Mouse (Mus musculus) testis, adult 2 months (tissue): ENCODE data around the gene Drg1. TPM values are rescaled to one million over a fixed set of nuclear protein-coding genes. Genes with fewer than 3 reads are reported as not detected.

ENCODE experiments used
- polyA plus RNA-seq: library from polyadenylated mRNA; depleted of rRNA; stranded (reverse); fragments of >200 nt; gene quantifications from 2 replicates; pipeline ENCODE4 v1.2.3, GENCODE M21; 2012; rRNA removed

The Drg1 gene
- polyA plus RNA-seq, 1 experiment = 74.6 TPM

Other genes starting within 250 kb of the Drg1 start
- gene Sfi1, start 73.0 kb downstream of the Drg1 start, polyA plus RNA-seq = 17.9 and 24.3 TPM in 2 replicates
- gene Eif4enif1, start 64.0 kb downstream of the Drg1 start, polyA plus RNA-seq = 34.8 and 36.6 TPM in 2 replicates
- 4.9 and 5.8 TPM in 2 replicates for gene Patz1, start 22.5 kb upstream of the Drg1 start, polyA plus RNA-seq
- gene Pik3ip1, start 64.0 kb upstream of the Drg1 start, polyA plus RNA-seq = 146 and 160 TPM in 2 replicates
- gene Limk2, start 142.8 kb upstream of the Drg1 start, polyA plus RNA-seq = 48.6 and 53.3 TPM in 2 replicates
- gene Rnf185, start 185.9 kb upstream of the Drg1 start, polyA plus RNA-seq = 40.7 and 46.2 TPM in 2 replicates
- 2.6 and 2.8 TPM in 2 replicates for gene Pla2g3, start 221.9 kb upstream of the Drg1 start, polyA plus RNA-seq
- gene Inpp5j, start 238.4 kb upstream of the Drg1 start, polyA plus RNA-seq = 3.8 and 4.7 TPM in 2 replicates
- gene Selenom, start 248.3 kb upstream of the Drg1 start, polyA plus RNA-seq = 13.8 and 19.2 TPM in 2 replicates